Mouse (Mus musculus): ENCODE results near the gene Ccdc92. TPM values are rescaled to one million over a fixed set of nuclear protein-coding genes. Genes with fewer than 3 reads are reported as not detected.

The Ccdc92 gene
- 103 and 143 TPM in 2 replicates for polyA plus RNA-seq (2021; fragmentation: Nextera tagmentation)
- long read RNA-seq, experiment 1, transcript Ccdc92-201 (4 exons, 2,473 nt) = major isoform, 515 of 561 reads
- long read RNA-seq, experiment 1, partial matches to known transcripts = 14 of 561 reads
- long read RNA-seq, experiment 1, other reads (novel, unspliced or antisense) = 32 of 561 reads
- long read RNA-seq, experiment 2, transcript Ccdc92-201 (4 exons, 2,473 nt) = major isoform, 113 of 135 reads
- long read RNA-seq, experiment 2, partial matches to known transcripts = 1 of 135 reads
- long read RNA-seq, experiment 2, other reads (novel, unspliced or antisense) = 21 of 135 reads

GRCm38 (mm10) chr5:124862013-124862866, at the start of gene Ccdc92, which contains the start of gene Zfp664:
Gene Ccdc92 (minus strand): TSS chr5:124862424.
Gene Zfp664 (plus strand): TSS chr5:124862691.

Other genes with a start within 250 kb of the Ccdc92 start
- 17.9 and 22.7 TPM in 2 replicates for gene Atp6v0a2, start 233.8 kb downstream of the Ccdc92 start, polyA plus RNA-seq (2021; fragmentation: Nextera tagmentation)
- 0.09 and 0.12 TPM in 2 replicates for gene Dnah10, start 137.3 kb downstream of the Ccdc92 start, polyA plus RNA-seq (2021; fragmentation: Nextera tagmentation)
- gene Zfp664, start 267 bp upstream of the Ccdc92 start, polyA plus RNA-seq (2021; fragmentation: Nextera tagmentation) = 41.5 and 76.2 TPM in 2 replicates
- 0.27 and 0.31 TPM in 2 replicates for gene Rflna, start 140.8 kb upstream of the Ccdc92 start, polyA plus RNA-seq (2021; fragmentation: Nextera tagmentation)